Mouse (Mus musculus) cerebellum, postnatal 14 days (tissue): ENCODE data around the gene Tsfm.
A peak's percentile ranks its signal among the peaks of the same experiment; 100 is the strongest.

Experiments used
- DNase-seq, 2 experiments: peaks; one replicate each; pipeline ENCODE4 v3.0.0; 2021; ENCODE audit warnings: mixed read lengths in 2 of 2

The Tsfm gene

DNA sequence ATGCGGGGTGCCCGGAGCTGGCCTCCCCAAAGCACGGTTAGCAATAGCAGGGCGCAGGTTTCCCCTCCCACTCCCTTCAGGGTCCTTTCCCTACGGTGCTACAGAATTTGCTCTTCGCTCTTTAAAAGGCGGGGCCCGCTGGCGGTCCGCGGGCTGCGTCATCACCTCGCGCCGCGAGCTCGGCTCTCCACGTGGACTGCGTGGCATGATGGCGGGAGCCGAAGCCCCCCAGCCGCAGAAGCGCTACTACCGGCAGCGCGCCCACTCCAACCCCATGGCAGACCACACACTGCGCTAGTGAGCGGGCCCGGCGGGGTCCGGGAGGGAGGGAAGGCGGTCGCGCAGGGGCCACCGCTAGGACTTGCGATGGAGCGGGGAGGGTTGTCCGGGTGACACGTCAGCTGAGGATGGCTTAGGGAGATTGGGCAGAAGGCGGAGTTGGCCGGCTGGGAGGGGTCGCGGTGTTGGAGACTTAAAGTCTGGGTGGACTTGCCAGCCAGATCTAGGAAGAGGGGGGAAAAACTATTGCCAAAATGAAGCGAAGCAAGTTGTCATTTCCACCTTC lies 11.2 kb upstream of the Tsfm start:
- peak; percentile 94 to 96 for DNase-seq

DNA sequence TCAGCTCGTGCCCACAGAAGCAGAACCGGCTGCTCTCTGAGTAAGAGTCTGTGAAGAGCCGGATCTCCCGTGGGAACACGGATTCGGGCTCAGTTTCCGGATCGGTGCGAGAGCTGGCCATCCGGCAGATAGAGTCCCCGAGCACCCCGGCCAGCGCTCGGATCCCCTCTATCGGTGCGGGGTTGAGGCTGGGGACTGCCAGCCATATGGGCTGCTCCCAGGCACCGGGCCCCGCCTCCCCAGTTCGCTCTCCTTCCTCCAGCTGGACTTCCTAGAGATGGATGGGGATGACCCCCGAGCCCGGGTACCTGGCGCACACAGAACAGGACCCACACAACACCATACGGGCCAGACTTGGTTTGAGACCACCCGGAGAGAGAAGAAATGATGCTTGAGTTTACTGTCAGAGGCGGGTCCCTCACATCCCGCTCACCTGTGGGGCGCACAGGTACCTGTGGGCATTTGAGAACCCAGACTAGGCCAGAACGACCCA lies 10.7 kb upstream of the Tsfm start, which contains the start of the genes Mettl1 and Eef1akmt3:
Mettl1 (plus strand) TSS at position 141 of the 493 bp plus-strand sequence.
Eef1akmt3 (minus strand) TSS at position 240 of the 493 bp plus-strand sequence.
- DNase-seq, result peak; percentile 60 to 69

DNA sequence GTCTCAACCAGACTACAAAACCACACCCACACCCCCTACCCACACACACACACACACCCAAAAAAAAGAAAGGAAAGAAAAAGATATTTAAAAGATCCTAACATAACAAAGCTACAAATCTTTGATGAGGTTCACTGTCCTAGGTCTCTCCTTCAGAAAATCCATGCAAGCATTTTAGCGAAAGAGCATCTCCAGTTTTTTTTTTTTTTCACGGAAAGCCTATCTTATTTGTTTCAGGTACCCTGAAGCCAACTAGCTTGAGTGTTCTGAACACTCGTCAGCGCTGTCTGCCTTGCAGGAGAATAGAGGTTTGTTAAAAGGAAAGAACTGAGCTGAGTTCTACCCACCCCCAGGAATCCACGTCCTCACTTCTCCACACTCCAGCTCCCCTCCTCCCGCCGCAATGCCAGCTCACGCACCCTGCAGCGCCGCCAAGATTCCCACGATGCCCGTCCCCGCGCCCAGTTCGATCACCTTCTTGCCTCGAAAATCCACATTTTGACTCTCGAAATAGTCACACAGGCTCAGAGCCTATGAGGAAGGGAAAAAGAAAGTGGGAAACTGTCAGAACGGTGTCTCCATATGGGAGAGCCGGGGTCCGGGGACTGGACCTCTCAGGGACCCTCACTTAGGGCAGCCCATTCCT lies 10.1 kb upstream of the Tsfm start:
- DNase-seq, result peak; percentile 31 to 48

DNA sequence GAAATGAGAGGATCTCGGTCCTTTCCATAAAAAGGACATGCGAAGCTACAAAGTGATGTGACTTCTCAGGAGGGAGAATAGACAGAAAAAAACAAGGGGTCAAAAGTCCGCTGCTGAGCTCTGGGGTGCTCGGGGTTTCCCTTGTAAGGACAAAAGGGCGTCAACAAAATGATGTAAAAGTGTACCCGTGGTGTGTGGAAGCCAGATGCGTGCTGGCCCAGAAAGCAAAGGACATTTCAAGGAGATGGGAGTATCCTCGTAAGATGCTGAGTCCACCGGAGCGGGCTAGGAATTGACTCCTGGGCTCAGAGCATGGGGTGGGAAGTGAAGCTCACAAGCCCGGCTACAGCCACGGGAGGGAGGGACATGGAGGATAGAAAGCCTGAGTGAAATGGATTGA lies 7.0 kb upstream of the Tsfm start:
- no peak for DNase-seq

GRCm38 (mm10) chr10:127036273-127036672 lies 5.6 kb upstream of the Tsfm start:
- DNase-seq, result no peak

GRCm38 (mm10) chr10:127033301-127033741 lies 2.7 kb upstream of the Tsfm start:
- no peak for DNase-seq

GRCm38 (mm10) chr10:127018422-127018821 lies 12.2 kb downstream of the Tsfm start:
- no peak for DNase-seq

DNA sequence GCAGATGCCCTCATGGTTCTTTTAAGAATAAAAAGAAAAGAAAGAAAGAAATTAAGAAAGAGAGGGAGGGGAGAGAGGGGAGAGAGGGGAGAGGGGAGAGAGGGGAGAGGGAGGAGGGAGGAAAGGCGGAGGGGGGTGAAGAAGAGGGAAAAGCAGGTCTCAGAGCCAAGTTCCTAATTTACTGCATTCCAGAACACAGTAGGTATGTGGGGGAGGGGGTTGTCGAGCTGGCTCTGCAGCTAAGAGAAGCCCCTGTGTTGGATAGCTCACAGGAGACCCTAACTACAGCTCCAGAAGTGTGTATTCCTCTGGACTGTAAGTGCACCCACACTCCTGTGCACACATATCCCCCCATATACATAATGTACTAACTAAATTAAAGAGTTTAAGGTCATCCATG lies 13.6 kb downstream of the Tsfm start:
- DNase-seq, result no peak

GRCm38 (mm10) chr10:127016488-127016887 lies 14.2 kb downstream of the Tsfm start:
- DNase-seq, result no peak

- no peak for DNase-seq
Measured at GRCm38 (mm10) chr10:127003806-127004205, 26.8 kb downstream of the Tsfm start.

- no peak for DNase-seq
Measured at GRCm38 (mm10) chr10:127003334-127003733, 27.3 kb downstream of the Tsfm start.

DNA sequence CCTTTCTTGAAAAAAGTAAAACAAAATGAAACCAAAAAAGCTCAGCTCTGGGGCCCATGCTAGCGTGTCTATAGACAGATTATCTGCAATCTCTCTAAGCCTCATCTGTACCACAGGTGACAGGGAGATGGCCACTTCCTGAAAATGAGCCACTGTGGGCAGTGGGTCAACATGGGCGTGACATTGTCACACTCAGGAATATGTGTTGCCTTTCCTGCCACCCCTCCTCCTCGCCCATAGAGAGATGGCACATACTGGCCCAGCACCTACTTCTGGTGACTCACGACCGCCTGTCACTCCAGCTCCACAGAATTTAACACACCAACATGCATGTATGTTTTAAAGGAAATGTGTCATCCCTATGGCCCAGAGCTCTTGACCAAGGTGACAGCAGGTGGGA lies 27.9 kb downstream of the Tsfm start:
- DNase-seq, result no peak

DNA sequence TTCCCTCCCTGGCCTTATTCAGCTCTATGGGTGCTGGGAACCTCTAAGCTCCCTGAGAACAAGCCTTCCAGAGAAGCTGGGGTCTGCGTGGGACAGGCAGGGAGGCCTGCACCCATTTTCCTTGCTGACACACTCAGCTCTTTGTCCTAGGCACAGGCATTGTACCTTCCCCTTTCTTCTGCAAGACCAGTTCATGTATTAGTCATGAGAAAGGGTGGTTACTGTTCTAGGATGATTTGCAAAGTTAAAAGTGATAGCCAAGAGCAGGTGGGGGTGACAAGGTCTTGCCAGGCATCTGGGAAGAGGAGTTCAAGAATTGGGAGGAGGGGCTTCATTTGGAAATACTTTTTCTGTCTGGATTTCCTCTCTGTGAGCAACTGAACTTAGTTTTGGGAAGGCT lies 28.6 kb downstream of the Tsfm start:
- DNase-seq, result no peak

DNA sequence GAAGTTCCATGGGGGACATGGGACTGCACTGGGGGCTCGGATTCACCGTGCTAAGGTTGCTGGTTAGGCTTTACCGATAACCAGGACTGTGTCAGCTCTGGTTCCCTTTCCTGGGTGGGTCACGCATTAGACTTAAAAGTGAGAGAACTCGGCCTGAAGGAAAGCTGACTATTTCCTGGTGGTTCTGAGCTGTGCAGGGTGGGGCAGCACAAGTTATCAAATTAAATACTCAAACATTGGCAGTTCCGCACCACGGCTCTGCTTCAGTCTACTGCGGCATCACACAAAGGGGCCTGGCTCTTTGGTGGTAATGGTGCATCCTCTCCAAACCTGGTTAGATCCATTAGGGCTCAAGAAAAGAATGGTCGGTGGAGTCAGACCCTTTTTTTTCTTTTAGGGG lies 29.3 kb downstream of the Tsfm start:
- no peak for DNase-seq

DNA sequence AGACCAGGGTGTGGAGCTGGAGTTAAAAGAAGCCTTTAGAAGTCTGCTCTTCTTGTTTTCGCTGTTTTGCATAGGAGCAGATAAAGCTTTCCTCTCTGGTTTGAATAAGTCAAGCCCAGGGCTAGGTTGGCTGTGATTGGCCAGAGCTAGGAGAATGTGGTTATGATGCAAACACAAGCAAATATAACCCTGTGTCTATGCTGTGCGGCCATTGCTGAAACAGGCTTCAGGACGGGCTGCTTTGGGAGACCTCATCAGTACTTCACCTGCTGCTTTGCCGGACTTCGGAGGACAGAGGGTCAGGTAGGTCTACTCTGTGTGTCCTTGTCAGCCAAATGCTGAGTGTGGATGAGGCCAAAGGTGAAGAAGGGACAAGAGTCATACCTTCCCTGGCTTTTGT lies 30.1 kb downstream of the Tsfm start, which contains the start of gene Avil:
Avil (plus strand) TSS at position 181 of the 400 bp plus-strand sequence.
- no peak for DNase-seq

DNA sequence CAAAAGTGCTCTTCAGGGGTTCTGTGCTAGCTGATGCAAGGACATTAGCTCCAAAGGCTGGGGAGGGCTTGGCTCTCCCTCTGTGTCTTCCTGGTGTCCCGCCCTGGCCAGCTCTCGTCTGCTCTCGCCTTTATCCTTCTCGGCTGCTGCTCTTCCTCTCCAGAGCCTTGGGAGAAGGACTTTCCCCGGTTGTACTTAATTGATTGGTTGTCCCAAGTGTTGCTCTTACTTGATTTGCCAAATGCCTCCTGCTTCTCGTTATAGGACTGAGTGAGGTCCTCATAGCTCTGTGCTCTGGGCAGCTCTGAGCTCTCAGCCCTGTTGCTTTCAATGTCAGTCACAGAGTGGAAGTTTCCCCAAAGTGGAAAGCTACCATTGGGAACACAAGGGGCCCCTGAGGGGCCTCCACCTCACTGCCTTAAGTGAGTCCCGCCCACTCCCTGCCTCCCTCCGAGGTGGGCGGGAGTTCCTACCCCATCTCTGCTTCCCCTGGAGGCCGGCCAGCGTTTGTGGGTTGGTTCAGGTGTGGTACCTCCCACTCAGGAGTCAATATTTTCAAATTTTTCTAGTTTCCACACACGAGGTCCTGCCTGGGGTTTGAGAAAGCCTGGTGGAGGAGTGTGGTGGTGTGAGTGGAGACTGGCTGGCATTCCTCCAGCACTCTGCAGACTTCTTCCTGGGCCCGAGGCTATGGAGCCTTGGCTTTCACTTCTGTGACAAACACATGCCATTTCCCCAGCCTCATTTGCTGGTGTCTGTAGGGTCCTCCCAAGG lies 33.1 kb downstream of the Tsfm start:
- peak; percentile 41 to 59 for DNase-seq

GRCm38 (mm10) chr10:126993621-126994020 lies 37.0 kb downstream of the Tsfm start:
- DNase-seq, result no peak

GRCm38 (mm10) chr10:126991676-126992075 lies 39.0 kb downstream of the Tsfm start:
- no peak for DNase-seq

GRCm38 (mm10) chr10:126990313-126991056 lies 40.2 kb downstream of the Tsfm start:
- DNase-seq, result peak; percentile 87 to 95

- no peak for DNase-seq
Measured at GRCm38 (mm10) chr10:126988513-126989165, 42.0 kb downstream of the Tsfm start.

DNA sequence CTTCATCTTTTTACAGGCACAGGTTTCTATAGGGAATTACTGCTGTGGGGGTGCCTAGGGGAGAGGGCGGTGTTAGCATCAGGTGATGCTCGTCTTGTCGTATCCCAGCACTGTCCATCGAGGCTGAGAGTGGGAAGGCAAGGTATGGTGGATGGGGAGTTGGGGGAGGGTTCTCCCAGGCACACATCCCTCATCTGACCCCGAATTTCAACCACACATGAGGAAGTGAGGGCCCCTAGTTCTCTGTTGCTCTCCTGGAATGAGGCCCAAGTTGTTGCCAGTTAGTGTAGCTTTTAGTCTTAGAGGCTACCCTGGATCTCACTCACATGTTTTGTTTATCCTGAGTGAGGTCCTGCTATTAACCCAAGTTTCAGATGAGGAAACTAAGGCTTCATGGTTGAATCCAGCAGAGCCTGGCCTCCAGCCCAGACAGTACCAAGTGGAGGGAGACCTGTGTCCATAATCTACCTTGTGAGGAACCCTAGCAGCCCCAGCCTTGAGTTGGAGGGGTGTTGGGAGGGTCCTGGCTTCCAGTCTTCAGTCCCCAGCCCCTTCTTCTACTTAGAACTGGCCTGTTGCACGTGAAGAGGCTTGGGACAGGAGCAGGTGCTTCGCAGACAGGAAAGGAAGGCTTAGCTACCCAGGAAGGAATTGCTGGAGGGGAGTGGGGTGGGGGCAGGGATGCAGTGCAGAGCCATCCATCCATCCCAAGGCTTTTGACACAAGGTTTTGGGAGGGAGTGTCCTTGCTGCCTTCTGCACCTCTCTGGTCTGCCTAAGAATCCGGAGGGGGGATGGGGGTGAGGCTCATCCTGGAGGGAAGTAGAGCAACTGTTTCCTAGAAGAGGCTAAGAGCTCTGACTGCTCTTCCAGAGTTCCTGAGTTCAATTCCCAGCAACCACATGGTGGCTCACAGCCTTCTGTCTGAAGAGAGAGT lies 43.2 kb downstream of the Tsfm start:
- DNase-seq, result peak in 1 of 2 experiments; percentile 40
